Mouse (Mus musculus) G1E (cell line): ENCODE measurements at regions not wholly inside any gene's neighbourhood (a gene's known extent, or its start where the extent isn't known, plus 50 kb on each side); places are given as distances from the start of the nearest gene placed in this dataset.

Experiments used
- ATAC-seq: 2 replicates; pipeline ENCODE4 v1.8.0; 2016; ENCODE audit warnings: mild to moderate bottlenecking; ENCODE audit not compliant: insufficient number of reproducible peaks, poor library complexity, low FRiP score, severe bottlenecking; ENCODE audit errors: extremely low read depth
- DNase-seq: peaks from one replicate; pipeline ENCODE4 v3.0.0; 2012; ENCODE audit warnings: low spot score
- H3K27me3 ChIP-seq: 2 replicates; pipeline ENCODE4 v1.6.1; 2012; ENCODE audit warnings: mild to moderate bottlenecking, low read length, inconsistent platforms; ENCODE audit not compliant: insufficient read depth
- H3K36me3 ChIP-seq: replicated peaks from 2 replicates; pipeline ENCODE3; 2012; ENCODE audit warnings: mild to moderate bottlenecking, inconsistent platforms
- H3K4me1 ChIP-seq: 2 replicates; pipeline ENCODE4 v1.6.1; 2012; ENCODE audit warnings: low read depth, low read length, inconsistent platforms, mixed read lengths; ENCODE audit not compliant: insufficient read depth
- H3K4me3 ChIP-seq: 2 replicates; pipeline ENCODE4 v1.5.1; 2012; ENCODE audit warnings: low read depth, mild to moderate bottlenecking, inconsistent platforms, low read length, moderate library complexity, mixed read lengths
- H3K9me3 ChIP-seq: replicated peaks from 2 replicates; pipeline ENCODE4 v1.6.1; 2012; ENCODE audit warnings: inconsistent platforms
- CTCF ChIP-seq: IDR thresholded peaks from 2 replicates; pipeline ENCODE4 v1.5.1; 2012; ENCODE audit warnings: low read depth, low read length, inconsistent platforms, mixed read lengths
- GATA1 ChIP-seq: IDR thresholded peaks from 2 replicates; pipeline ENCODE4 v1.6.1; 2012; ENCODE audit warnings: borderline replicate concordance, low read length, inconsistent platforms, mixed read lengths
- GATA2 ChIP-seq: IDR thresholded peaks from 2 replicates; pipeline ENCODE4 v1.6.1; 2012; ENCODE audit warnings: low read depth, low read length, inconsistent platforms, borderline replicate concordance
- POLR2AphosphoS5 ChIP-seq: IDR thresholded peaks from 2 replicates; pipeline ENCODE4 v1.6.1; 2012; ENCODE audit warnings: low read depth, low read length, inconsistent platforms; ENCODE audit not compliant: insufficient replicate concordance
- TAL1 ChIP-seq: conservative IDR thresholded peaks from 2 replicates; pipeline ENCODE4 v1.6.1; 2012; ENCODE audit warnings: low read depth, low read length, inconsistent platforms, mixed read lengths

- Histone ChIP-seq H3K4me3 (no peak overlapping the region), H3K36me3 (no peaks in the 10 kb centered on the region), H3K9me3 (peaks cover 41% of the 10 kb centered on the region), H3K27me3 (no peaks in the 10 kb centered on the region), H3K4me1 (no peaks in the 10 kb centered on the region)
- DNase-seq (no peak), ATAC-seq (no peak)
- no peak for TF ChIP-seq GATA1
- TF ChIP-seq CTCF = no peak
- no peak for TF ChIP-seq POLR2AphosphoS5
- TF ChIP-seq GATA2 = no peak
- no peak for TF ChIP-seq TAL1
Observed at GRCm38 (mm10) chr8:115929472-115930210, 222.0 kb upstream of the Maf start.

- DNase-seq (no peak), ATAC-seq (no peak)
- no peak for TF ChIP-seq TAL1
- Histone ChIP-seq H3K9me3 (peaks cover 27% of the 10 kb centered on the region), H3K4me3 (no peak overlapping the region), H3K36me3 (no peaks in the 10 kb centered on the region), H3K4me1 (no peaks in the 10 kb centered on the region), H3K27me3 (no peaks in the 10 kb centered on the region)
Observed at GRCm38 (mm10) chr8:115921889-115922288, 214.3 kb upstream of the Maf start.

- no peak overlapping the region for H3K4me3 ChIP-seq
- no peaks in the 10 kb centered on the region for H3K36me3 ChIP-seq
- H3K9me3 ChIP-seq = peaks cover 48% of the 10 kb centered on the region
- ATAC-seq = no peak
- H3K4me1 ChIP-seq = no peaks in the 10 kb centered on the region
- TF ChIP-seq GATA1 = no peak
- no peak for TF ChIP-seq CTCF
- TF ChIP-seq POLR2AphosphoS5 = no peak
- TF ChIP-seq GATA2 = no peak
- no peak for TF ChIP-seq TAL1
- H3K27me3 ChIP-seq = no peaks in the 10 kb centered on the region
- no peak for DNase-seq
Observed at GRCm38 (mm10) chr8:115906650-115907049, 199.1 kb upstream of the Maf start.

- TF ChIP-seq GATA1 = no peak
- no peak for TF ChIP-seq CTCF
Observed at GRCm38 (mm10) chr8:115903853-115904420, 196.3 kb upstream of the Maf start.

GRCm38 (mm10) chr8:115897521-115898178, 190.1 kb upstream of the Maf start:
- no peak for ATAC-seq
- no peaks in the 10 kb centered on the region for H3K36me3 ChIP-seq
- no peak for TF ChIP-seq POLR2AphosphoS5
- TF ChIP-seq TAL1 = no peak
- TF ChIP-seq CTCF = no peak
- no peak for TF ChIP-seq GATA1
- no peak for TF ChIP-seq GATA2

More at GRCm38 (mm10) chr8:115903853-115904420, 196.3 kb upstream of the Maf start:
- H3K4me3 ChIP-seq = no peak overlapping the region
- H3K4me1 ChIP-seq = no peaks in the 10 kb centered on the region
- H3K27me3 ChIP-seq = no peaks in the 10 kb centered on the region
- no peak for ATAC-seq
- H3K36me3 ChIP-seq = no peaks in the 10 kb centered on the region
- DNase-seq = no peak
- H3K9me3 ChIP-seq = peaks cover 54% of the 10 kb centered on the region

GRCm38 (mm10) chr8:115897086-115897485, 189.5 kb upstream of the Maf start:
- no peak for ATAC-seq
- TF ChIP-seq POLR2AphosphoS5 = no peak
- TF ChIP-seq CTCF = no peak
- TF ChIP-seq GATA1 = no peak
- TF ChIP-seq TAL1 = no peak
- TF ChIP-seq GATA2 = no peak

More at GRCm38 (mm10) chr8:115897521-115898178, 190.1 kb upstream of the Maf start:
- H3K4me1 ChIP-seq = no peaks in the 10 kb centered on the region
- no peak for DNase-seq
- no peak overlapping the region for H3K4me3 ChIP-seq
- H3K9me3 ChIP-seq = peaks cover 49% of the 10 kb centered on the region
- no peaks in the 10 kb centered on the region for H3K27me3 ChIP-seq

More at GRCm38 (mm10) chr8:115897086-115897485, 189.5 kb upstream of the Maf start:
- peaks cover 47% of the 10 kb centered on the region for H3K9me3 ChIP-seq
- DNase-seq = no peak
- H3K4me3 ChIP-seq = no peak overlapping the region
- no peaks in the 10 kb centered on the region for H3K4me1 ChIP-seq
- no peaks in the 10 kb centered on the region for H3K36me3 ChIP-seq
- H3K27me3 ChIP-seq = no peaks in the 10 kb centered on the region
